Mouse (Mus musculus): Measurements from ENCODE around the gene Gpt2.

The Gpt2 gene

DNA sequence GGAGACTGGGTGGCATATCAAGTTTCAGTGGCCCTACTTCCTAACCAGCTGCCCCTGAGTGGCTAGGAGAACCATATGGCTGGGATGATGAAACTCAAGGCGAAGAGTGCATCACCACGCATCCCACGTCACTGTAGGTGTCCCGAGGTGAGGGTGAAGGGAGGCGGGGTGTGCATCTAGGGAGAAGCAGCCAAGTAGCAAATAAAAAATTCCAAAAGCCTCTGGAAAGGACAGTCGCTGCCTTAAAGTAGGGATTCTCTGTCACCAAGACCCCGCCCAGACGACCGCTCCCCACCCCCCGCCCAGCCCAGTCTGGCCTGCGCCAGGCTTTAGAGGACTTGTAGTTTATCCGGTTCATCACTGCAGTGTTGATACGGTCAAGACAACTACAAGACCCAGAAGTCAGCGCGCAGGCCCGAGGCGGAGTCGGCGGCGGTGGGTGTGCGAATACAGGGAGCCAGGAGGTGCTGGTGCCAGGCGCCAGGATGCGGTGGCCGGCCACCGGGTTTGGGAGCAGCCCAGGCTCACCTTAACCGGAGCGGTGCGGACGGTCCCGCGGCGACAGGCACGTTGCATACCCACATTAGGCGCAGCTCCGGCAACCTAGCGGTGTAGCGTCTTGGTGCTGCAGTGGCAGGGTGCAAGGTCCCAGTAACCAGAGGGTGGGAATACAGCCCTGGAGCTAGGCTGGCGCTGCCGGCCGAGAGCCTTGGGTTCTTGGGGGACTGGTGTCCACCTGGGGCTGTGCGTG, at the start of gene Gpt2:
Gpt2 (plus strand) TSS at position 452 of the 751 bp plus-strand sequence.
- DNase-seq (ENCODE audit: low read depth, low spot score): peak; percentile 98

DNA sequence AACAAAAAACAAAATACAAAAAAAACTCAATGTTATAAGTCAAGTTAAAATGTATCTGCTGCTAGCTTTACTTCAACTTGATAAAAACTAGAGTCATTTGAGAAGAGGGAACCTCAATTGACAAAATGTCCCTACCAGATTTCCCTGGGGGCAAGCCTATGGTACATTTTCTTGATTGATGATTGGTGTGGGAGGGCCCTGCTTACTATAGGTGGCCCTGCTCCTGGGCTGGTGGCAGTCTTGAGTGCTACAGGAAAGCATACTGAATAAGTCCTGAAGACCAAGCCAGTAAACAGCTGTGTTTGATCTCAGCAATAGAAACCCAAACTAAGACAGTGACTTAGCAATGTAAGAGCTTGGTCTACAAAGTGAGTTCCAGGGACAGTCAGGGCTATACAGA, 48.3 kb upstream of the Gpt2 start:
- DNase-seq (ENCODE audit: low read depth, low spot score): no peak

DNA sequence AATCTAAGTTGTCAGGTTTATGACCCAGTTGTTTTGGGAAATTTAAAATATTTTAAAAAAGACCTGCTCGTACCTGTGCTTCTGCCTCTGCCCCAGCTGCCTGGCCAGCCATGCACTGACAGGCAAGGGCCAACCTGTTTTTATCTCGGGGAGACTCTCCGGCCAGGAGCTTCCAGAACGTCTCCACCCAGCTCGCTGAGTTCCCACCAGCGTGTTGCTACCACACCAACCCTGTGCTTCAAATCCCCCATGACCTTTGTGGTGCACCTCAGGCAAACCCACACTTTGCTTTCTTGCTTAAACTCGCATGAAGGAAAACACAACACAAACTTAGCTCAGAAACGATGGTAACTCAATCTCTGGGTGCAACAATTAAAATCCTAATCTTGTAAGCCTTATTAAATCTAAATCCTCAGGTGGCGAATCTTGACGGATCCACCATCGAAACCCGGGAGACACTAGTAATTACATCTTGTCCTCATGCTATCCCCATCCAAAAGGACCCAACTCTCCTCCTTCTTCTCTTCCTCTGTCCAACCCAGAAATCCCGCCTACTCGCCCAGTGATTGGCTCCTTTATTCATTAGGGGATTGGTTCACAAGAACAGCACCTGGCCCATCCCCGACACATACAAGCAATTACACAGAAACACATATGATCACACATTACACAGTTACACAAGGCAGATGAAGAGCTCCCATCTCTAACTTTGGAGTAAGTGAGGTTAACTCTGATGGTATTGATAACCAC, 46.3 kb upstream of the Gpt2 start:
- no peak for DNase-seq (ENCODE audit: low read depth, low spot score)

DNA sequence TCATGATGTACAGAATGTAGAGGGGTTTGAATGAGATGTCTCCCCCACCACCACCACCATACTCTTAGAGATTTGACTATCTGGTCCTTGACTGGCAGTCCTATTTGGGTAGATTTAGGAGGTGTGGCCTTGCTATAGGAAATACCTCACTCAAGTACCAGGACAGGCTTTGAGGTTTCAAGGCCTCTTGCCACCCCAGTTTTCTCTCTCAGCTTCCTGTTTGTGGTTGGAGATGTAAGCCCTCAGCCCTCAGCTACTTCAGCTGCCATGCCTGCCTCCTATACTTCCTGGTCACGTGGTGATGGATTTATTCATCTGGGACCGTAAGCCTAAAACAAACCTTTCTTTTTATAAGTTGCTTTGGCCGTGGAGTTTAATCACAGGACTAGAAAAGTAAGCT, 42.0 kb upstream of the Gpt2 start:
- no peak for DNase-seq (ENCODE audit: low read depth, low spot score)

DNA sequence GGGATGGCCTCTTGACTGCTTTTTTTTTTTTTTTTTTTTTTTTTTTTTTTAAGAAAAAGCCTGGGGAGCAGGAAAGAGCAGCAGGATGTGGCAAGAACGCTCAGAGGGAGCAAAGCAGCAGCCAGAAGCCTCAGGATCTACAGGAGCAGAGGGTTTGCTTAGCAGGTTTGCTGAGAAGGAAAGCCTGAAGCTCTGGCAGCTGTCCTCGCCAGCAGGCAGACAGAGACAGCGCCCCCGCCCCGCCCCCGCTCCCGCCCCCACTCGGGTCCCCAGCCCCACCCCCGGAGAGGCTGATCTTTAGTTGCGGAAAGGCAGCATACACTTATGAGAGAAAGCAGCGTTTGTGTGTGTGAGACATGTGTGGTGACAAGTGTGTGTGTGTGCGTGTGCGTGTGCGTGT, 40.0 kb upstream of the Gpt2 start:
- no peak for DNase-seq (ENCODE audit: low read depth, low spot score)

DNA sequence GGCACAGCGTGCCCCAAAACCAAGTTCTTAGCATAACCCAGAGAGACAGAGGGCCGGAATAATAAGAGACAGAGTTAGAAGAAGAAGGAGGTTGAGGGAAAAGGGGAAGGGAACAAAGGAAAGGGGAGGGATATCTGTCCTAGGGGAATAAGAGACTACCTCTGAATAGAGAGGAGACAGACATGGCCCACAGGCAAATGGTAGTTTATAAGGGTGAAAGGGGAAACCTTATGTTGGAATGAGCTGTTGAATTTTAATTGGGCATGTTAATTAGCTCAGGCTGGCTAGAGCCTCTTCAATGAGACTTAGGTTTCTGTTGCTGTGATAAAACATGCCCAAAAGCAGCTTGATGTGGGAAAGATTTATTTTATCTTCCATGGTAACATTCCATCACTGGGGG, 39.1 kb upstream of the Gpt2 start:
- no peak for DNase-seq (ENCODE audit: low read depth, low spot score)

DNA sequence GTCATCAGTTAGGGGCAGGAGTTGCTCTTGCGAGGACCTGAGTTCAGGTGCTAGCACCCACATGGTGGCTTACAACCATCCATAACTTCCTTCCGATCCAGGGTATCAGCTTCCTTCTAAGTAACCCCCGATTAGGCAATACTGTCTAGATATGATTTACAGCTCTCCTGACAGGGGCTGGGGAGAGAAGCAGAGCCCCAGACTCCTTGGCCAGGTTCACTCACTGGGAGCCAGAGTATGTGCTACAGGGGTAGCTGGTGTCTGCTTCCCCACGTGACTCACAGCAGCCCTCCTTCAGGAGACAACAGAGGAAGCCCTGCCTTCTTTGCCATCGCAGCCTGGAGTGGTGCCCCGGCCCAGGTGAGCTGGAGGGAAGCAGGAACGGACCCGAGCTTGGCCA, 37.6 kb upstream of the Gpt2 start:
- DNase-seq (ENCODE audit: low read depth, low spot score): no peak

DNA sequence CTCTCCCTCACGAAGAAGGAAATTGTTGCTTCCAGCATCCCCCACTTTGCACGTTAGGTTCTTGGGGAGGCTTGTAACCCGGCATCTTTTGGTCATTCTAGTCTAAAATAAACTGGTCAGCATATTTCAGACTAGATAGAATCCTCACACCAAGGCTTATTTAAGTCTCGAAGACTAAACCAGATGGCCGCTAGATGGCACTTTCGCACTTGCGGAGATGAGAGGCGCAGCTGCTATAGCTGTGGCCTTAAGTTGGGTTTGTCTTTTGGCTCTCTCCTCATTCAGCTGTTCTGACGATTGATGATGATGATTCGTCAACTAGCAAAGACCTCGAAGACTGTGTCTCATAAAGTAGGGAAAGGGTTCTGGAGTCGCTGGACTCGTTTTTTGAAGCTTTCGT, 35.8 kb upstream of the Gpt2 start:
- DNase-seq (ENCODE audit: low read depth, low spot score): peak; percentile 96

DNA sequence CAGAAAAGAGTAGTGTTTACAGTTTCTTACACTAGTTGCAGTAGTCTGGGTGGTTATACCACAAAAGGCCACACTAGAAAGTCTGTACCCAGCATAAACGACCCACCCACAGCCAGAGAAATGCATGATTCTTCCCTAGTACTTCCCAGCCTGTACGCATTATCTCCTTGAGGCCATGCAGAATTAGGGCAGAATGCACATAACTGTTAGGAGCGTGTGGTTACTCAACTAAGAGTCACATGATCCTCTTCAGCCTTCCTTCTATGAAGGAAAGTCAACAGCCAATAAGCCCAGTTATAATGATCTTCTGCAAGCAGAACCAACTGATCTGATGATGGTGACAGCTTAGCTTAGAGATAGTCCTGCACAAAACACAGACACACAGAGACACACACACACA, 32.8 kb upstream of the Gpt2 start:
- no peak for DNase-seq (ENCODE audit: low read depth, low spot score)

DNA sequence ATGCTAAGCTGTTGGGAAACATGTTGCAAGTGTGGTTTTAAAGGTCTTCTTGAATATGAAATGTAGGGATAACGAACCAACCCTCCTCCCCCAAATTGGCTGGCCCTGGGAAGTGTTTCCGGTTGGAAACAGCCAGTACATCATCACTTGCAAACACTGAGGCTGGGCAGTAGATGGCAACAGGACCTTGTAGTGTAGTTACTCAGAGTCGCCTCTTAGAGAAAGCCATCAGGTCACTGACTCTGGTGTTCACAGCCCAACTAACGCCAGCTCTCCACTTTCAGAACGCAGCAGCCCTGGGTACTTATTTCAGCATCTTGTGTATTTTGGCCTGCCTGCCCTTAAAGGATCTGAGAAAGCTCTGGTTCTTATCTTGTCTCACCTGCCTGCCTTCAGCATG, 31.6 kb upstream of the Gpt2 start:
- DNase-seq (ENCODE audit: low read depth, low spot score): peak; percentile 32

DNA sequence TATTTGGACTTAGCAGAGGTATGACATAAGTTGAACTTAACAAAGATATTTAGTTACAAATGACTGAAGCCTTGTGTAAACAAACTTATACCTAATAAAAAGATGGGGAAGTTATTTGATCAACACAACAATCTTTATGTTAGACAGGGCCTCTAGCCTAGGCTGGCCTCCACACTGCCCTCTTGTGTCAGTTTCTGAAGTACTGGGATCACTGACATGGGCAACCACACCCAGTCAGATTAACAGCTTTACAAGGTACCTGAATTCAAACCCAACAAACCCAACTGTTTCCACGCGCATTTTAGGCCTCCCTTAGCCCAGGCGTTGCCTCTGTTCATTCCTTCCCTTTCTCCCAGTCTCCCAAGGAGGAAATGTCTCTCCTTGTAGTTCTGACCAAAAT, 31.0 kb upstream of the Gpt2 start:
- peak; percentile 57 for DNase-seq (ENCODE audit: low read depth, low spot score)

DNA sequence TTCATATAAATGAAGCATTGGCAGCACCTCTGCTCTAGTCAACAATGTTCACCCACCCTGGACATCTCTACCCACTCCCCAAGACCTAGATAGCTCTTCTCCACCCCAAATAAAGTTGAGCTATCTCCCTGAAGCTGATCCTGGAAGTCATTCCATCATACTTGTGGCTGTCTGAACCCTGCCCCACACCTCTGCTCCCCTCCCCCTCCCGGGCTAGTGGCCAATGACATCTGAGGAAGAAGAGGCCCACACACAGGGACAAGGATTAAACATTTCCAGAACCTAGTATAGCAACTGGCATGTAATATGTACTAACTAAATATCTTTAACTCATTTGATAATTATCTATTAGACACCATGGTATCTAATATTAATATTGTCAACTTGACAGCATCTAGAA, 29.9 kb upstream of the Gpt2 start:
- DNase-seq (ENCODE audit: low read depth, low spot score): no peak

DNA sequence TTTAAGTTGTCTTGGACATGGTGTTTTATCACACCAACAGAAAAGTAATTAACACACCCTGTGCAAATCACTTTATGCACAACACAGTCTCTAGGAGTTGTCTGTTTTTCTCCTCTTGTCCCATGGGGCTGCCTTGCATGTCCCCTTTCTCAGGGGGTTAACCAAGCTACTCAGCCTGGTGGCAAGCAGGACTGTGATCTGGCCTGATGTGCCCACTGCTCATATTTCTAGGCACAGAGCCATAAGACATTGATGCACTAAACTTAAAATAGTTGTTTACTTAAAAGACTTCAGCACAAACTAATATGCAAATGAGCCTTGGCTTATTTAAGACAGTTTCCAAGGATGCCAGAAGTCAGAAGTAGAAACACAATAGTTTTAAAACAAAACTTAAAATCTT, 28.1 kb upstream of the Gpt2 start:
- no peak for DNase-seq (ENCODE audit: low read depth, low spot score)

DNA sequence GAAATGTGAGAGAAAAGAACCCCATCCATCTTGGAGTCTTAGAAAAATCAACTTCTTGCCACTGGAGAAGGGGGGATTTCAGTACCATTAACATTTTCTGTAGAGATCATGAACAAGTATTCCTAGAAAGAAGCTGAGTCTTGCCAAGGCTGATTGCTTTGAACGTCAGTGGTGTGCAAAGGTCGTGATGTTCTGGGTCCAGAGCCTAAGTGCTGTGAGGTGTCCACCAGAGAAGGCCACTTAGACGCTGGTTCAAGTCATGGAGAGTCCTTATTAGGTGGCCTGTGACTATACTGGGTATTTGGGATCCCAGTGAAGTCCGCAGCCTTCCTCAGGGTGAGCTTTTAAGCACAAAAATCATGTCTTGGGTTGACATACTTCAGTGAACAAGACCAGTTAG, 26.3 kb upstream of the Gpt2 start:
- no peak for DNase-seq (ENCODE audit: low read depth, low spot score)

DNA sequence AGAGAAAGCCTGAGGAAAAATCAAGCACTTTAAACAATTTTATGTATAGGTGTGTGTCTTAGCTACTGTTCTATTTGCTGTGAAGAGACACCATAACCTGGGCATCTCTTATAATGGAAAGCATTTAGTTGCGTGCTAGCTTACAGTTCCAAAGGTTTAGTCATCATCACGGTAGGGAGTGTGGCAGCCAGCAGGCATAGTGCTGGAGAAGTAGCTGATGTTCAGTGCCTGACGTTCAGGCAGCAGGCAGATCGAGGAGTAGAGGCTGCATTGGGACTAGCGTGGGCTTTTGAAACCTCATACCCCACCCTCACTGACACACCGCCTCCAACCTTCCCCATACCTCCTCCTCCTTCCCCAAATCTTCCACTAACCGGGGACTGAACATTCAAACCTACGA, 21.6 kb upstream of the Gpt2 start:
- DNase-seq (ENCODE audit: low read depth, low spot score): no peak

DNA sequence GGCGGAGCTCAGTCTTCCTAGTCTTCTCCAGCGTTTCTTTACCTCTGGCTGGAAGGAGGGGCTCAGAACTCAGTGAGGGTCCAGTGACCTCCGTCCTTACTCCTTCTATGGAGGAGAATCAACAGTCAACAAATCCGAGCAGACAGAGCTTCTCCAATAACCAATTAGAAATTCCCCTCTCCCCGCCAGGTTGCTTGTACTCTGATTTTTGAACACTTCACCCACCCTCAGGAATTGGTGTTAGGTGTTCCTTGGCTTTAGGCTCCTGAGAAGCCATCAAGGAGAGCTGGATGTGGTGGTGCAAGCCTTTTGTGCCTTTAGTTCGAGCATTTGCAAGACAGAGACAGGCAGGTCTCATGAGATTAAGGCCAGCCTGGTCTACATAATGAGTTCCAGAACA, 19.6 kb upstream of the Gpt2 start:
- DNase-seq (ENCODE audit: low read depth, low spot score): no peak

DNA sequence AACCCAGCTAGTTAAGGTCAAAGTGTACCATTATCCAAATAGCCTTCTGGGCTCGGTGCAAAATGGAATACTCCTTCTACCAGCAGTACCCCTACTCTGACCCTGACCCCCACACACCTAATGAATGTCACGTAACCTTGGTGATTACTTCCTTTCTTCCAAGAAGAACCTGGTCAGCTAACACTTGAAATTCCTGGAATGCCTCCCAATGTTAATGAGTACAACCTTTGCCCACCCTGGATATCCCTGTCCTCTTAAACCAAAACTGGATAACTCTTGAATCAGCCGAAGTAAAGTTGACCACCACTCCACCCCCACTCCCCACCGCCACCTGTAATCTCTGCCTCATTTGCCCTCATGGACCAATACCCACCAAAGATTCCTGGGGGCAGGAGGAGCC, 19.1 kb upstream of the Gpt2 start:
- no peak for DNase-seq (ENCODE audit: low read depth, low spot score)

DNA sequence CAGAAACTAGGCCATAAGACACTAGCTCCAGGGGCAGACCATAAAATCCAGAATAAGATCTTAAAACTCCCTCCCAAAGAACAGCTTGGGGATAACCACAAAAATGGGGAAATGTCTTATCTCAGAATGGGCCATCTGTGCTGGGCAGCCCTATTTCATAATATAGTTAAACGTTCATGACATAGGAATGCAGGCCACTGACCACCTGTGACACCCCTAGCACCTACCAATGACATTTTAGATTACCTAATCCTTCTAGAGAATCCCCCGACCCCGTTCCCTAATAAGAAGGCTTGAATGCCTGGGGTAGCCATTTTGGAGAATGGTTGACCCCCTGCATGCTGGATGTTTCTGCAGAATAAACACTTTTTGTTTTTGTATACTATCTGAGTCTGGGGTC, 17.5 kb upstream of the Gpt2 start:
- DNase-seq (ENCODE audit: low read depth, low spot score): no peak

DNA sequence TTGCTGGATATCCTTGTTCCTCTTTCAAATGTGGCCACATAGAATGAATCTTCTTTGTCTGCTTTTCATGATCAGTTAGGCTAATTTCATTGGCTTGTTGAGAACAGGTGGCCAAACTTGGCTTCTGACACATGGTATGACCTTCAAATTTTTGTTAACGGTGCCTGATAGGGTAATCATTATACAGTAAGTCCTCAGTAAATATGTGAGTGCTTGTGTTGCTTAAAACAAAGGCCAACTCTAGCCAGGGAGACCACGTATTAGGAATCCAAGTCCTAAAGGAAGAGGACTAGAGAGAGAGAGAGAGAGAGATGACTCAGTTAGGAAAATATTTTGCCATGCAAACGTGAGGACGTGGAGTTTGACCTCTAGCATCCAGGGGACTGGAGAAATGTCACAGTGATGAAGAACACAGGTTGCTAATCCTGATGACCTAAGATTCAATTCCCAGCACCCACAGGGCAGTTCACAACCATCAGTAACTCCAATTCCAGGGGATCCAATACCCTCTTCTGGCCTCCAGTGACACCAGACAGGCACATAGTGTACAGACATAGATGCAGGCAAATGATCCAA, 15.3 kb upstream of the Gpt2 start:
- peak; percentile 31 for DNase-seq (ENCODE audit: low read depth, low spot score)

DNA sequence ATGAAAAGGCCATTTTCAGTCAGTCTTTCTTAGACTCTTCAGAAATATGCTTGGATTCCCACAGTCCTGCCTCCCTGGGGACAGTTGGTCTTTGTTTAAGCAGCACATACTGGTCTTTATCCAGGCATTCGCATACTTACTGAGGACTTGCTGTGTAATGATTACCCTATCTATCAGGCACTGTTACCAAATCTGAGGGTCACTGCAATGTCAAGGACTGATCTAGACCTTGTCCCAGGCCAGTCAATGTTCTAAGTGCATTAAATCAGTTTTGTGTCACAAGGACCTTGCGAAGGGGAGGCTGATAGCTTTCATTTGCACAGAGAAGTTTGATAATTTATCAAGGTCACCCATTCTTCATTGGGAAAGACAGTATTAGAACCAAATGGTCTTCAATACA, 14.0 kb upstream of the Gpt2 start:
- DNase-seq (ENCODE audit: low read depth, low spot score): no peak

DNA sequence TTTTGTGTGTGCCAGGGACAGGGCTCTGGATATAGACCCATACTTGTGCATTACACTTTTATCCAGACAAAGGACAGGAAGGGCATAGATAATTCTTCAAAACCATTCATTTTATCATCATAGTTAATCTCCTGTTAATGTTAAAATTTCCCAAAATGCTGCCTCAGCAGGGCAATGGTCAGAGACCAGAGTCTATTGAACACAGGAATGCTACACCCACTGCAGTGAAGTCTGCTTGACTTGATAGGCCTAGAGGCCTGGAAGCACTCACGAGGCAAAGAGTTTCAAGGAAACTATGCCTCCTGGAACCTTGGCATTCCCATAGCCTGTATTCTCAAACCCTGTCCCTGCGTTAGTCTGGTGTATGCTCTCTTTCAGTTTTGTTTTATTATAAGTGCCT, 12.7 kb upstream of the Gpt2 start:
- DNase-seq (ENCODE audit: low read depth, low spot score): no peak

DNA sequence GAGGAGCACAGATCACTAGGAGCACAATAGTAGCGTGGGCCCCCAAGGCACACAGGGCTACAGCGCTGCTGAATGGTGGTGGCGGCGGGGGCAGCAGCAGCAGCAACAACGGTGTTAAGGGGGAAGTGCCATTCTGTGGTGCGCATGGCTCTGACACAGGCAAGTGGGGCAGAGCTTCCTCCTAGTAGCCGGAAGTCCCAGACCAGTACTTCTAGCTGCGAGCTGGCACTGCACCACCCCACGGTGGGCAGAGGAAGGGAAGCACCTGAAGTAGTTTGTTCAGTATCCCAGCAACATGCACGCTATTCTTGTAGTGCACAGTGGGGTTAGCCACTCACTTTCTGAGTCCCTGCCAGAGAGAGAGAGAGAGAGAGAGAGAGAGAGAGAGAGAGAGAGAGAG, 10.5 kb upstream of the Gpt2 start:
- no peak for DNase-seq (ENCODE audit: low read depth, low spot score)

DNA sequence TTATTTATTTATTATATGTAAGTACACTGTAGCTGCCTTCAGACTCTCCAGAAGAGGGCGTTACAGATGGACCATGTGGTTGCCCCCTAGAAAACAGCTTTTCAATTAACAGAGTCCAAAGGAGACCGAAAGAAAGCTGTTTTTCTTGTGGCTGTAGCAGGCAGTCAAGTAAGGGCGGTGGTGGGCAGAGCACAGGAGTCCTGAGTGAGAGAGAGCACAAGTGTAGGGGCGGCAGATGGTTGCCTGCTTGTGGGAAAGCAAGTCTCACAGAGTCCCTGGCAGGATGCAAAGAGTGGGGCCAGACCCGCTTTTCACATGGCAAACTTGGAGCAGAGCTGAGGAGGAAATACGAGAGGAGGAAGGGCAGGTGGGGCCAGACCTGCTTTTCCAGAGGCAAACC, 9.9 kb upstream of the Gpt2 start:
- DNase-seq (ENCODE audit: low read depth, low spot score): no peak
